Mouse (Mus musculus): ENCODE results near the gene Lrrc15. TPM values are rescaled to one million over a fixed set of nuclear protein-coding genes. Genes with fewer than 3 reads are reported as not detected.

Gene Lrrc15
- polyA plus RNA-seq, 1 experiment, result 0.06 TPM

DNA sequence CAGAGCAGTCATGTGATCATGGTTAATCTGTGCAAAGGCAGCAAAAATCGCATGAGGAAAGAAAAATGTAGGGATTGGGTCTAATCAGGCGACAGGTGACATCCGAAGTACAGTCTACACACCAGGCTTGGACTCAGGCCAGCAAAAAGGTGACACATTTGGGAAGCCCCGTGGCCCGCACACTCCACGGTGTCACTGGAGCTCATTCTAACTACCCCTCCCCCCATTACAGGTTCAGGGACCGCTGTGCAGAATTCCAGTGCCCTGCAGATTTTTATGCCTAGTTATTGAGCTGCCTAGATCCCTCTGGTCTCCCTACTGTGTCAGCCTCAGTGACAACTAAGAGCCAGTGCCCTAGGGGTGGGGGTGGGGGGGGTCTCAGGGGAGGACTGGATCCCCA, 14.4 kb upstream of the Lrrc15 start:
- Histone ChIP-seq H3K4me1 (ENCODE audit: control insufficient read depth, insufficient read depth, low read length) (no peaks in the 10 kb centered on the region), H3K4me3 (ENCODE audit: control insufficient read depth, low read depth, low read length) (no peak overlapping the region), H3K36me3 (ENCODE audit: control insufficient read depth, insufficient read depth, low read length) (no peaks in the 10 kb centered on the region), H3K27me3 (ENCODE audit: control insufficient read depth, insufficient read depth, low read length) (no peaks in the 10 kb centered on the region), H3K27ac (ENCODE audit: control insufficient read depth, insufficient read depth, low read depth, low read length) (no peak overlapping the region)
- TF ChIP-seq CTCF (IDR thresholded peaks at IDR 0.05; ENCODE audit: control insufficient read depth, insufficient read depth, insufficient replicate concordance, low read depth, low read length), result no peak
- no peak for TF ChIP-seq POLR2A (IDR thresholded peaks at IDR 0.05; ENCODE audit: control insufficient read depth, low read depth, low read length)

DNA sequence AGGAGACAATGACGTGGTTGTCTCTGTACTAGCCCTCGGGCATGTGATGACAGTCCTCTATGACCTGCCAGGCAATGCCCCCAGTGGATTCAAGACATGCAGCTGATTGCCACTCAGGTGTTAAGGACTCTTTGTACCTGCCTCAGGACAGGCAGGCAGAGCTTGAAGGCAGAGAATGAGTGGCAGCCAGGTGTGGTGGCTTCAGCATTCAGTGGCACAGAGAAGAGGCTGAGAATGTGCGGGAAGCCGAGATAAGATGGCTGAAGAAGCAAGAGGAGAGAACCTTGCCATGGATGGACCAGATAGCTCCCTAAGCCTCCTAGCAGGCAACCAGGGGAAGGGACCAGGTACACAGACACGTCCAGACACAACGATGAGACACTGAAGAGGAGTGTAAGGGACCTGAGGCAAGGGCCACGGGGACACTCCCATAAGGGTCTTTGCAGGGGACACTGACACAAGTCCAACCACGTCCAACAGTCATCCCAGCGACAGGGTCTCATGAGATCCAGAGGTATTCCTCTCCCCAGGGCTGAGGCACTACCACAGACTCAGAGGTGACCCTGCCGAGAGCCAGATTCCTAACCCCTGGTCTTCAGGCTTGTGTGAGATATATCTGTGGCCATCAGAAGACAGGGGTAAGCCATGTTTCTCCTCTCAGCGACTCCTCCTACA, 13.7 kb upstream of the Lrrc15 start:
- Histone ChIP-seq H3K36me3 (ENCODE audit: control insufficient read depth, insufficient read depth, low read length) (no peaks in the 10 kb centered on the region), H3K27ac (ENCODE audit: control insufficient read depth, insufficient read depth, low read depth, low read length) (no peak overlapping the region), H3K4me3 (ENCODE audit: control insufficient read depth, low read depth, low read length) (no peak overlapping the region), H3K4me1 (ENCODE audit: control insufficient read depth, insufficient read depth, low read length) (no peaks in the 10 kb centered on the region), H3K27me3 (ENCODE audit: control insufficient read depth, insufficient read depth, low read length) (no peaks in the 10 kb centered on the region)
- no peak for TF ChIP-seq CTCF (IDR thresholded peaks at IDR 0.05; ENCODE audit: control insufficient read depth, insufficient read depth, insufficient replicate concordance, low read depth, low read length)
- TF ChIP-seq POLR2A (IDR thresholded peaks at IDR 0.05; ENCODE audit: control insufficient read depth, low read depth, low read length), result no peak

DNA sequence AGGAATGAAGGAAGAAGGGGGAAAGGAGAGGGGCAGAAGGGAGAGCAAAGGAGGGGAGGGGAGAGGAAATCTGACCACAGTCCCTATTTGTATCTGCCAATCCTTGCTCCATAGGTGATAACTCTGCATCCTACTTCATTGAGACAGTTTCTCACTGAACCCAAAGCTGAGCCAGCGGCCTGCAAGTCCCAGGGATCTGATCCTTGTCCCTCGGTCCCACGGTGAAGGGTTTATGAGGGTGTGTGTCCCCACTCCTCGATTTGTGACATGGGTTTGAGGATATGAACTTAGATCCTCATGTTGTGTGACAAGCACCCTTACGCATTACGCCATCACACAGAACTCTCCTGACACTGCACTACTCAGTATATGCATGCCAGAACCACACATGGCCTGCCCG, 12.1 kb upstream of the Lrrc15 start:
- TF ChIP-seq CTCF (IDR thresholded peaks at IDR 0.05; ENCODE audit: control insufficient read depth, insufficient read depth, insufficient replicate concordance, low read depth, low read length) (no peak), POLR2A (IDR thresholded peaks at IDR 0.05; ENCODE audit: control insufficient read depth, low read depth, low read length) (no peak)
- no peaks in the 10 kb centered on the region for H3K36me3 ChIP-seq (ENCODE audit: control insufficient read depth, insufficient read depth, low read length)
- no peaks in the 10 kb centered on the region for H3K27me3 ChIP-seq (ENCODE audit: control insufficient read depth, insufficient read depth, low read length)
- H3K27ac ChIP-seq (ENCODE audit: control insufficient read depth, insufficient read depth, low read depth, low read length), result no peak overlapping the region
- H3K4me1 ChIP-seq (ENCODE audit: control insufficient read depth, insufficient read depth, low read length), result no peaks in the 10 kb centered on the region
- H3K4me3 ChIP-seq (ENCODE audit: control insufficient read depth, low read depth, low read length), result no peak overlapping the region

DNA sequence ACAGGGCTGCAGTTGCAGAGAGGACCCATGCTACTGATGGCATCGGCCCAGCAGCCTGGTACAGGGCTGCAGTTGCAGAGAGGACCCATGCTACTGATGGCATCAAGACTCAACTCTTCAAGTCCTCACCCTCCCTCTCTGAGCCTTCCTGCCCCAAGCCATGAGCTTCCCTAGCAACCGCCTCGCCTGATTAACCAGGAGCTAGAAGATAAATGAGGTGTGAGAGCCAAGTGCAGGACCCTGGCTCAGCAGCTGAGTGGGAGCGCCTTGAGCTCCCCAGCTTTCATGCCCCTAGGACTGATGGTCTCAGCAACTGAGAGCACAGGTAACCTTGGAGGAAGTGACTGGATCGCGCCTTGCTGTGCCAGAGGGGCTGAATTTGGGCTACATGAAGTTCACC, 7.4 kb upstream of the Lrrc15 start:
- TF ChIP-seq CTCF (IDR thresholded peaks at IDR 0.05; ENCODE audit: control insufficient read depth, insufficient read depth, insufficient replicate concordance, low read depth, low read length) (no peak), POLR2A (IDR thresholded peaks at IDR 0.05; ENCODE audit: control insufficient read depth, low read depth, low read length) (no peak)
- H3K27ac ChIP-seq (ENCODE audit: control insufficient read depth, insufficient read depth, low read depth, low read length), result no peak overlapping the region
- H3K4me3 ChIP-seq (ENCODE audit: control insufficient read depth, low read depth, low read length), result no peak overlapping the region
- no peaks in the 10 kb centered on the region for H3K4me1 ChIP-seq (ENCODE audit: control insufficient read depth, insufficient read depth, low read length)
- H3K36me3 ChIP-seq (ENCODE audit: control insufficient read depth, insufficient read depth, low read length), result no peaks in the 10 kb centered on the region
- H3K27me3 ChIP-seq (ENCODE audit: control insufficient read depth, insufficient read depth, low read length), result no peaks in the 10 kb centered on the region

DNA sequence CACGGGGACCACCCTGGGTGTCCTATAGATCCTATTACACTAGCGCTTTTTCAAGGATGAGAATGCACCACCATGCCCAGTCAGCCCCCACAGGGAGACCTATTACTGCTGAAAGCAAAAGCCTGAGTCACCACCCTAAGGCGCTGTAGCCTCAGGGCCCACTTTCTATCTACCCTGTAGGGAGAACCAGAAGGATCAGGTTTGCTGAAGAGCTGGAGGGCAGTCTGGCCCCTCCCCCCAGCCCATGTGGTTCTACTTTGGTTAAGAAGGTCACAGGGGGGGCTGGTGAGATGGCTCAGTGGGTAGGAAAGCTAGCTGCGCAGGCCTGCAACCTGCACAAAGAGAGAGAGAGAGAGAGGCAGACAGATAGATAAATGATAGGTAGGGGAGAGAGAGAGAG, 2.6 kb upstream of the Lrrc15 start:
- no peak for TF ChIP-seq POLR2A (IDR thresholded peaks at IDR 0.05; ENCODE audit: control insufficient read depth, low read depth, low read length)
- Histone ChIP-seq H3K27me3 (ENCODE audit: control insufficient read depth, insufficient read depth, low read length) (no peaks in the 10 kb centered on the region), H3K36me3 (ENCODE audit: control insufficient read depth, insufficient read depth, low read length) (no peaks in the 10 kb centered on the region), H3K4me1 (ENCODE audit: control insufficient read depth, insufficient read depth, low read length) (peaks cover 8% of the 10 kb centered on the region), H3K4me3 (ENCODE audit: control insufficient read depth, low read depth, low read length) (no peak overlapping the region), H3K27ac (ENCODE audit: control insufficient read depth, insufficient read depth, low read depth, low read length) (no peak overlapping the region)

DNA sequence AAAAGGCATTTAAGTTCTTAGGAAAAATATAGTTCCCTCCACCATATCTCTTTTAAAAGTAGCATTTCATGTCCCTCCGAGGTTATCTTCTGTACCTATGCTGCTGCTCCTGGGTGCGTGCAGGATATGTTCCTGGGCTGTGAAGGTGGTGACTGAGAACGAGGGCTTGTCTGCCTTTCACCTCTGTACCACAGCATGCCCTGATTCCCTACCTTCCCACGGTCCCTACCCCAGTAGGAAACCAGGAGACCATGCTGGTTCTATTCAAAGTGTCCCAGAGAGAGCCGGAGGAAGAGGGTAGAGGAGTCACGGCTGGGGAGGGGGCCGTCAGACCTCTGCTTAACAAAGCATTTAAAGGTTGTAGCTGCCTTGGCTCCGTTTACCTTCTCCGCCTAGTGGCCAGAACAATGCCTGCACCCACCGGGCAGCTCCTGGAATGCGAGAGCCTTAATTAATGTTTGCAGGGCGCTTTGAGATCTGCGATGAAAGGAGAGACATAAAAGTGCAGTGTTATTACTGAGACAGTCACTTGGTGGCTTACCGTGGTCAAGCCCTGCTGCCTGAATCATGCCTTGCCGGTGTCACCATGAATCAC, 784 bp upstream of the Lrrc15 start:
- Histone ChIP-seq H3K27ac (ENCODE audit: control insufficient read depth, insufficient read depth, low read depth, low read length) (no peak overlapping the region), H3K4me3 (ENCODE audit: control insufficient read depth, low read depth, low read length) (no peak overlapping the region), H3K27me3 (ENCODE audit: control insufficient read depth, insufficient read depth, low read length) (no peaks in the 10 kb centered on the region), H3K4me1 (ENCODE audit: control insufficient read depth, insufficient read depth, low read length) (peaks cover 8% of the 10 kb centered on the region), H3K36me3 (ENCODE audit: control insufficient read depth, insufficient read depth, low read length) (no peaks in the 10 kb centered on the region)
- TF ChIP-seq POLR2A (IDR thresholded peaks at IDR 0.05; ENCODE audit: control insufficient read depth, low read depth, low read length) (no peak), CTCF (IDR thresholded peaks at IDR 0.05; ENCODE audit: control insufficient read depth, insufficient read depth, insufficient replicate concordance, low read depth, low read length) (peak; percentile 68)

DNA sequence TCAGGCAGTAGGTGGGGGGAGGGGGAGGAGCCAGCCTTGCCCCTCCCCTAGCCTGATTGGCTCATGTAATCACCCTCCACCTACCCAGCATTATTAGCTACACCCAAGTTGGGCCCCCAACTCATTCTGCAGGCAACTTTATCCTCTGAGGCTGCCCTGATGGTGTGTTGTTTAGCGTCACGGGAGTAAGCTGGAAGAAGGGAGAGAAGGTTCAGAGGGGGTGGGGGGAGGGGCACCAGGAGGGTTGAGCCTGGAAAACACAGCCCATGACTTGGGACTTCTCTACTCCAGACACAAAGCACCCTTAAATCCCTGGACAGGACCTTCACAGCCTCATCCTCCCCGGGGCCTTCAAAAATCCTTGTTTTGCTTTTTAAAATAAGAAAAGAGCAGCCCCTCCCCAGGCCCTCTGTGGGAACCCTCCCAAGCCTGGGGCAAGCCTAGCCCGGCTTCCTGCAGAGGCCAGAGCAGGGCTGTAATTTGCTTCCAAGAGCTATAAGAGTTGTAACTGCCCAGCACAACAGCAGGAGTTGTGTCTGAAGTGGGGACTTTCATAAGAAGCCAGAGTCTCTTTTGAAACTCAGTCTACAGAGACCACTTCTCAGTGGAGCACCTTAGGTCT, 2.3 kb downstream of the Lrrc15 start:
- Histone ChIP-seq H3K36me3 (ENCODE audit: control insufficient read depth, insufficient read depth, low read length) (no peaks in the 10 kb centered on the region), H3K27ac (ENCODE audit: control insufficient read depth, insufficient read depth, low read depth, low read length) (no peak overlapping the region), H3K4me3 (ENCODE audit: control insufficient read depth, low read depth, low read length) (no peak overlapping the region), H3K4me1 (ENCODE audit: control insufficient read depth, insufficient read depth, low read length) (peaks cover 8% of the 10 kb centered on the region), H3K27me3 (ENCODE audit: control insufficient read depth, insufficient read depth, low read length) (no peaks in the 10 kb centered on the region)
- TF ChIP-seq POLR2A (IDR thresholded peaks at IDR 0.05; ENCODE audit: control insufficient read depth, low read depth, low read length) (no peak), CTCF (IDR thresholded peaks at IDR 0.05; ENCODE audit: control insufficient read depth, insufficient read depth, insufficient replicate concordance, low read depth, low read length) (no peak)

Measured in testis, adult 2 months (tissue).